Mouse (Mus musculus) urinary bladder, postnatal 10 days (tissue): Measurements from ENCODE around the gene S100a4.

ENCODE experiments used
- DNase-seq: peaks from one replicate; pipeline ENCODE4 v3.0.0; 2022; ENCODE audit warnings: low spot score

The S100a4 gene

GRCm38 (mm10) chr3:90603623-90604022 is at the start of gene S100a4:
Gene S100a4 (plus strand): TSS chr3:90603771.
- DNase-seq = no peak

- DNase-seq = no peak
Measured at GRCm38 (mm10) chr3:90555954-90556353, 47.6 kb upstream of the S100a4 start.

DNA sequence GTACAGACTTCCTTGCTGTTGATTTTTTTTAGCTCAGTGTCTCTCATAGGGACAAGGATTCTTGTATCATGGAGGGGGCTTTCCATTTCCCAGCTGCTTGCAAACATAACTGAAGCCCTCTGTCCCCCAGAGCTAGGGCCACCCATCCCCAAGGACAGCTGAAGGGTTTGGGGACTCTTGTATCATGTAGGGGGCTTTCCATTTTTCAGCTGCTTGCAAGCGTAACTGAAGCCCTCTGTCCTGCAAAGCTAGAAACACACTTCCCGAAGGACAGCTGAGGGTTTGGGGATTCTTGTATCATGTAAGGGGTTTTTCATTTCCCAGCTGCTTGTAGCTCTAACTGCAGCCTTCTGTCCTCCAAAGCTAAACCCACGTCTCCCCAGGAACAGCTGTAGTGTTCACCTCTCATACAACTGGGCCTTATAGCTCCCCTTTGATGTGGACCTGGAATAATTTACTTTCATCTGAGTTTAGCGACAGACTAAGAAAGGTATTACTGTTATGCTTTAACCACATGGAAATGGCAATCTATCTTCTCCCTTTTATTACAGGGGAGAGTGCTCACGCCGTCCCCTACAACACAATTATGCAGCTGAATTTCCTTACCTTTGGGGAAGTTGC is 43.5 kb upstream of the S100a4 start, which contains the start of gene S100a3:
S100a3 (plus strand) TSS at position 571 of the 621 bp plus-strand sequence.
- no peak for DNase-seq

- no peak for DNase-seq
Measured at GRCm38 (mm10) chr3:90574691-90575090, 28.9 kb upstream of the S100a4 start.

GRCm38 (mm10) chr3:90575320-90575719 is 28.3 kb upstream of the S100a4 start:
- DNase-seq = no peak

DNA sequence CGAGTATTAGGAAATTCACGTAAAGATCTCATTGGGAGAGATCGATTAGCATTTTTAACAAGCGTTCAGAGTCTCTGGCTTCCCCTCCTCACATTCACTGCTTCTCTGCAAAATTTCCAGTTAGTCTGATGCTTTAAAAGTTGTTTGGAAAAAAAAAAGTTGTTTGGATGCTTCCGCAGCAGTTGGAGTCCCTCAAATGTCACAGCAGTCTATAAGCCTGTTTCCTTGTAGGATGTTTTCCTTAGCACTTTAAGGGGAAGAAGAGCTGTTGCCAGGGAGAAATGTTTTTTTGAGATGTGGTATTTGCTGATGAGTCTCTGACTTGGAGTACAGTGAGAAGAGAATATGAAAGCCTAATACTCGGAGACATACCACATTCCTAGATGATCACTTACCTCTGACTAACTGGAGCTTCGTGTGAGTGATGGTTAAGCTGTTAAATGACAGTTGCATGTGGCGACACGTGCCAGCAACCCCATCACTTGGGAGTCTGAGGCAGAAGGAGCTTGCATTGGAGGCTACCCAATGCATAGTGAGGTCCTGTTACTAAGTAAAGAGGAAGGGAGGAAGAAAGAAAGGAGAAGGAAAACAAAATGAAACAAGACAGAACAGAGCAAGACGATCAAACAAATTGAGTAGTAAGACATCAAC is 27.1 kb upstream of the S100a4 start:
- no peak for DNase-seq

DNA sequence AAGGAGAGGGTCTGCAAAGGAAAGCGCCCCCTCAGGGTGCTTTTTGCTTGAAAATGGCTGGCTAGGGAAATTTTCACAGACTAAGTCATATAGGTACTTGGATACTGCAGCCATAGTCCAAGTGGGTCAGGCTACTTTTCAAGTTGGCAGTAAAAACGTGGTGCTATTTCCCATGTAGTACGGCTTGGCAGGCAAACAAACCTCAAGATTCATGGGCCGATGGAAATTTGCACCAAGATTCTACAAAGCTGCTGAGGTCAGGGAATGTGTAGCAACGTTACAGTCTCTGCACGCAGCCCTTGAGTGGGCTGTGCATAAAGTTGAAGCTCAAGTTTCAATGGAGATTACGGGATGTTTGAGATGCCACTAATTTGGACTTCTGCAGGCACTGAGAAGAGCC is 24.1 kb upstream of the S100a4 start:
- DNase-seq = no peak

DNA sequence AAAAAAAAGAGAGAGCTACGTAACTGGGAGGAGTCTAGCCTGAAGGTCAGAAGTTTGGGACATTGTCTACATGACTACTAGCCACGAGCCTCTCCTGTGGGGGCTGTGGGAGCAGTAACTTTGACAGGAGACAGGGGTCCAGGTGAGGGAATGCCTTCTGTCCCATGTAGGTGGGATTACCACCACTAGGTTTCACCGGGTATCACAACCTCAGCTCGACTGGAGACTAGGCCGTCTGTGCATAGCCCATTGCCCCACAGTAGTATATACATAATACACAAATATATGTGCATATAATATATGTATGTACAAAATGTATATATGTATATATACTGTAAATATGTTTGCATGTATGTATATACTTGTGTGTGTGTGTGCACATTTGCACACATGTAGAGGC is 22.4 kb upstream of the S100a4 start:
- DNase-seq = no peak

DNA sequence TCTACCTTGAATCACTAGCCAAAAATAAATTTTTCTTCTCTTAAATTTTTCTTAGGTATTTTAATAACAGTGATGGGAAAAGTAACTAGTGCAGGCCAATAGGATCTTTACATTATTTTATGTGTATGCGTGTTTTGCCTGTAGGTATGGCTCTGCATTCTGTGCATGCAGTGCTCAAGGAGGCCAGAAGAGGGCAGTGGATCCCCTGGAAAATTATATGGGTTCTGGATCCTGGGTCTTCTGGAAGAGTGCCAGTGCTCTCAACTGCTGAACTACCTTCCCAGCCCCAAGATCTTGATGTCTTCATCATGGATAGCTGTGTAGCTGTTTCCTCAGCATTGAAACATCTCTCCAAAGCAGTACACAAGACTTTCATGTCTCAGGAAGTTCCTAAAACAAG is 21.4 kb upstream of the S100a4 start:
- DNase-seq = no peak

DNA sequence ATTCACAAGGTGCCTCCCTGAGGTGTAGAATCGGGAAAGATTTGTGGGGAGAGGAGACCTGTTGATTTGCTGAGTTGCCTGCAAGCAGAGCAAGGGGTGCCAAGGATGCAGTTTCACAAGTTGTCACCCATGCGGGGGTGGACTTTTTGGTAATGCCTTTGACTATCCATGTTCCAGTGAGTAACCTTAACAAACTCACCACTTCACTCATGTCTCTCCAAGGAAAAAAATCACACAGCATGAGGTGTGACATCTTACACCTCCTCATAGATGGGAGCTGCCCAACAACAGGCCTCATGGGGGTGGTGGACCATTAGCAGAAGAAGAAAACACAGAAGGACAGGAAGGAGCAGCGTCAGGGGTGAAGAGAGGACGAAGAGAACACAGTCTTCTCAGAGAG is 21.0 kb upstream of the S100a4 start:
- no peak for DNase-seq

- no peak for DNase-seq
Measured at GRCm38 (mm10) chr3:90583893-90584292, 19.7 kb upstream of the S100a4 start.

DNA sequence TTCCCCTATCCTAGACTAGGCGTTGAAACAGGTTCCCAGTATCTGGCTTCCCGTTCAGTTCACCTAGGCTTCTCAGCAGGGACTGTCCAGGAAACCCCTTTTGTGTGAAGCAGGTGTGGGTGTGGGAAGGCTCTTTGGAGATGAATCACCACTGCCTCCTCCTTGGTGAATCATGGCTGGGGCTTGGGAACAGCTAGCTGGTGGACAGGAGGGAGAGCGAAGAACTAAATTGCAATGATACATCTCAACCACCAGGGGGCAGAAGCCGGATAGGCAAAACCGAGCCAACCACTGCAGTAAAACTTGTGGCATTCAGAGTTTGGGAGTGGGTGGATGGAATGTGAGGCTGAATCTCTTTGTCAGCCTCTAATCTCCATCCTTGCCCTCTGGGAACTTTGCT is 18.0 kb upstream of the S100a4 start:
- no peak for DNase-seq

DNA sequence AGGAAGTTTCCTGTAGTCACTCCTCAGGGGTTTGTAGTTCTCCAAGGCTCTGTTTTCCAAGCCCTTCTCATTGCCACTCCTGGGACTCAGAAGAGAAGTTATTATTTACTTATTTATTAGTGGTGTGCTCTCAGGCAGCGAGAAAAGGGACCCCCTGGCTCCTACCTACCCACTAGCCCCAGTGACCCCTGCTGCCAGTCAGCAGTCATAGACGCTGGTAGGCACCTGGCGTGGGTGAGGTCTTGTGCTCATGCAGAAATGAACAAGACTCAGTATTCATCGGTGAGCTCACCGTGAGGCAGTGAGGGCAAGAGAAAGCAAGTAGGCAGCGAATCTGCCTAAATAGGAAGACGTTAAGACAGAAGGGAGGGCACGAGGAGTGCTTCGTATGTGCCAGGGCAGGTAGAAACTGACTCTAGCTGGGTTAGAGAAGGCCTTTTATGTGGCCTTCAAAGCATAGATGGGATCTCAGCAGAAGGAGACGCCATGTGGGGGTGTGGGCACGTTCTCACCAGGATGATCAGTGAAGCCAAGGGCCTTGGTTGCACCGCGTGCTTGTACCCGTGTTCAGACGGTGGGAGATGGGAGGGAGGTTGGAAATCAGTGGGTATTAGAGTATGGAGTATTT is 17.4 kb upstream of the S100a4 start:
- DNase-seq = no peak

DNA sequence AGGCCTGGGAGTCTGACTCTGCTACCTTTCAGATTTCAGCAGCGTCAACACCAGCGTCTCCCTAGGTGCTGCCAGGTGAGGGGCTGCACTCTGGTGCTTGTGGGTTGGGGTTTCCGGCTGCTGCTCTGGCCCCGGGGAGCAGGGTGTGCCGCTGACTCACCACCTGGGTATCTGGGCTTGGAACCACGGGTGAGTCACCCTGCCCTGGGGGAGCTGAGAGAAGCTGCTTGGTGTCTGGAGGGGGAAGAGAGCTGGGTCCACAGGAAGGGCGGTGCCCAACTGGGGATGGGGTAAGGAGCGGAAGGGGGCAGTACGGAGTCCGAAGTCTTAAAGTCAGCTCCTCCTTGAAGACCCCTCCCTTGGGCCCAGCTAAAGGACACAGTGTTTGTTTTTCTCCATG is 16.7 kb upstream of the S100a4 start:
- DNase-seq = peak; percentile 61

GRCm38 (mm10) chr3:90587361-90588101 is 16.0 kb upstream of the S100a4 start:
- no peak for DNase-seq

GRCm38 (mm10) chr3:90589390-90589789 is 14.2 kb upstream of the S100a4 start:
- DNase-seq = no peak

DNA sequence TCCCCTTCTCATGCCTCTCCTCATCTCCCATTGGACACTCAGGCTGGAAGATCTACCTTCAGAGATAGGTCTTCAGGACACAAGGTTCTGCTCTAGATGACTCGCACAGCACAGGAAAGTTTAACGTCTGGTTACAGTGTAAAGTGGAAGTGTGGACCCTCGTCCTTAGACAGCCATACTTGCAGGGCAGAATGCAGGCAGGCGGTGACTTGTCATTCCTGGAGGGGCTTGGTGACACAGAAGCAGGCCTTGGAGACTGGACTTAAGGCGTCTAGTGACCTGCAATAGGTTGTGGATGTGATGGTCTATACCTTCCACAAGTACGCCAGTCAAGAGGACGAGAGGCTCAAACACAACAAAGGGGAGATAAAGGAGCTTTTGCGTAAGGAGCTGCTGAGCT is 13.6 kb upstream of the S100a4 start, which contains the start of gene S100a2:
S100a2 (plus strand) TSS at position 301 of the 400 bp plus-strand sequence.
- no peak for DNase-seq

GRCm38 (mm10) chr3:90594466-90594865 is 9.1 kb upstream of the S100a4 start:
- DNase-seq = no peak

GRCm38 (mm10) chr3:90595556-90595955 is 8.0 kb upstream of the S100a4 start:
- DNase-seq = no peak

DNA sequence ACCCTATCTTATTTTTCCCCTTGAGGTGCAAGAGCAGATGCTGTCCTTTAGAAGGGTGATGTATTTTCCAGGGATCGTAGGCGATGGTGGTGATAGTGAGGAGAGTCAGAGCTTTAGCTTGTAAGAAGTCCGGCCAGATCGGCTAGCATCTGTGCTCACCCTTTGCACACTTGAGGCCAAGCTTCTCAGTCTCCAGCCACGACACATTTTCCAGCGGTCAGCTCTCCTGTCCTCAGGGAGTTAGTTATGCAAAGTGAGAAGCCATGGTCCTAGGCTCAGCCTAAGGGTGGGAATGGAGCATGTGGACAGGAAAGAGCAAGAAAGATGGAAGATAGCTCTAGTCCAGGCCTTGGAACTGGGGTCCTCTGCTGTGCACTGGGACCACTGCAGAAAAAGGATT is 6.8 kb upstream of the S100a4 start:
- DNase-seq = no peak

DNA sequence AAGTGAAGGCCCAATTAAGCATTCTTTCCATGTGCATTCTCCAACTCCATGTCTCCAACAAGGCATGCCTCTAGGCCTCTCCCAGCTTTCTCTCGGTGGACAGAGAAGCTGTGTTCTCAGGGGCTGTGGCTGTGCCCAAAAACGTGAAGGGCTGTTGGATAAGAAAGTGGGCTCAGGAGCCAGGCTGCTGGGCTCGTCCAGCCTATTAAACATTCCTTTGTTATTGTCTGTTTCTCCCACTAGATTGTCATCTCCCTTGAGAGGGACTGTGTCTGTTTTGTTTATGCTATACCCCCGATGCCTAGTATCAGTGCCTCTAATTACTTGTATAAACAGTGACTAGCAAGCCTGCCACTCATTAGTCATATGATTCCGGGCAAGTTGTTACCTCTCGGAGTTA is 5.8 kb upstream of the S100a4 start:
- DNase-seq = no peak

DNA sequence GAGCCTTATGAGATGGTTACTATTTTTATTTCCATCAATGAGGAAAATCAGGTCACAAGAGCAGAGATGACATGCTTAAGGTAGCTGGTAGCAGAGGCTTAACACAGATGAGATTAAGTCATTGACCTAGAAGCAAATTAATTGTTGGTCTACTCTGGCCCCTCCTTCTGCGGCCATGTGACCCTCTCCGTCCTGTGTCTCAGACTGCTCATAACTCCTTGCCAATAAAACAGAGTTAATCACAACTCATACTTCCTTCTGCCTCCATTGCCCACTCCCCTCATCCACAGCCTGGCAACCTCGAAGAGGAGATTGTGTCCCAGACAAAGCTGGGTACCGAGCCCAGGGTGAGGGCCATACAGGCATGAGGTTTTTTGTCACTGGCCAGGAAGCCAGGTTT is 5.4 kb upstream of the S100a4 start:
- DNase-seq = no peak

GRCm38 (mm10) chr3:90599401-90599800 is 4.2 kb upstream of the S100a4 start:
- no peak for DNase-seq
